Mouse (Mus musculus): ENCODE data around the gene Sec24d. TPM values are rescaled to one million over a fixed set of nuclear protein-coding genes. Genes with fewer than 3 reads are reported as not detected.

The Sec24d gene
- polyA plus RNA-seq, 1 experiment from 2014 or later, result 51.4 TPM

DNA sequence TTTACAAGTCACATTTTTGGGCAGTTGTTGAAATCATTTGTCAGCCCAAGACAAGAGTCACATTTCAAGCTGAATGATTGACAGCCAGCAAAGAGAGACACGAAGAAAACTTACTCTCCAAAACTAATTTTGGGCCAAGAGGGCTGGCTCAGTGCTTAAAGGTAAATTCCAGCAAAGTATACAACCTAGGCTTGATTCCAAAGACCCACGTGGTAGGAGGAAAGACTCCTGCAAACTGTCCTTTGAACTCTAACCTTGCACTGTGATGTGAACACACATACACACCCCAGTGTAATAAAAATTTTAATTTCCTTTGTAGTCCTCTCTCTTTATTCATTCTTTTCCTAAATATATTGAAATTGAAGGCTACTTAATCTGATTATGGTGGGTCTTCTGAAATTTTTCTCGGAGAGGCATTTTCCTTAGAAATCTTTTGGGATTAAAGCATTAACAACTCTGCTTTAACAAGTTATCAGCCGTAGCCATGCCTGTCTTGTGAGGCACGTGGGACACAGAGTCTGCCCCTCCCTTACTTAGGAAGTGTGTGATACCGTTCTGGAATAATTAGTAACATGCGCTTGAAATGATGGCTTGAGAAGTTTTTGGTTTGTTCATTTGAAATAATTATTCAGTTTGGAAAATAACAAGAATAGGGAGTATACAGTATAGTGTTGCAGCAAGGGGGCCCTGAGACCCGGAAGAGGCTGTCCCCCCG is 21.8 kb downstream of the Sec24d start:
- Histone ChIP-seq H3K27ac (no peak overlapping the region), H3K4me1 (replicated peaks; ENCODE audit: insufficient read depth, low read length) (no peaks in the 10 kb centered on the region), H3K27me3 (ENCODE audit: insufficient read depth, low read length) (no peaks in the 10 kb centered on the region), H3K9me3 (replicated peaks; ENCODE audit: low read length) (no peaks in the 10 kb centered on the region), H3K36me3 (ENCODE audit: insufficient read depth, low read length) (peaks cover 18% of the 10 kb centered on the region), H3K9ac (ENCODE audit: low read depth, low read length) (no peak overlapping the region), H3K4me2 (ENCODE audit: low read length) (no peak overlapping the region), H3K4me3 (replicated peaks; ENCODE audit: low read depth, low read length) (no peak overlapping the region)
- TF ChIP-seq CTCF (IDR thresholded peaks at IDR 0.05; ENCODE audit: low read depth), result no peak
- 39% methylated on average over 9 of the region's 9 CpGs for WGBS
- no peak for DNase-seq (ENCODE audit: low spot score)
- ATAC-seq (replicated peaks; ENCODE audit: low FRiP score, low read depth), result no peak

DNA sequence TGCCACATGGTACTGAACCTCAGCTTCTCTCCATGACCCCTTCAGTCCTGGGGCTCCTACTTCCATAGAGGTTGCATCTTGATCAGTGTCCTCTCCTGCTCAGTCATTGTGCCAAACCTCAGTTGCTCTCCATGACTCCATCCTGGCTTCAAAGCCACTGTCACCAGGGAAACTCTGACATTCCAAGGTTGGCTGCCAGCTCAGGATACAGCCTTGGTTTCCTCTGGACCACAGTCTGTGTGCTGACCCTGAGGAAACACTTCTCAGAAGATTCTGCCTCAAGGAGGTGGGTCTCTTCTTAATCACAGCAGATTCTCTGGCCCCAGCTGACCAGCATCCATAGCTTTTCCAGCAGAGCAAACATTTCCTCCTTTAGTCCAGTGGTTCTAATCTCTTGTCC is 24.4 kb downstream of the Sec24d start:
- DNase-seq (ENCODE audit: low spot score) (no peak), ATAC-seq (replicated peaks; ENCODE audit: low FRiP score, low read depth) (no peak)
- Histone ChIP-seq H3K4me3 (replicated peaks; ENCODE audit: low read depth, low read length) (no peak overlapping the region), H3K9ac (ENCODE audit: low read depth, low read length) (no peak overlapping the region), H3K27me3 (ENCODE audit: insufficient read depth, low read length) (no peaks in the 10 kb centered on the region), H3K4me2 (ENCODE audit: low read length) (no peak overlapping the region), H3K27ac (no peak overlapping the region), H3K9me3 (replicated peaks; ENCODE audit: low read length) (no peaks in the 10 kb centered on the region), H3K36me3 (ENCODE audit: insufficient read depth, low read length) (peaks cover 32% of the 10 kb centered on the region), H3K4me1 (replicated peaks; ENCODE audit: insufficient read depth, low read length) (no peaks in the 10 kb centered on the region)
- no peak for TF ChIP-seq CTCF (IDR thresholded peaks at IDR 0.05; ENCODE audit: low read depth)

- no peaks in the 10 kb centered on the region for H3K4me1 ChIP-seq (replicated peaks; ENCODE audit: insufficient read depth, low read length)
- no peak for ATAC-seq (replicated peaks; ENCODE audit: low FRiP score, low read depth)
- no peak for TF ChIP-seq CTCF (IDR thresholded peaks at IDR 0.05; ENCODE audit: low read depth)
- H3K4me3 ChIP-seq (replicated peaks; ENCODE audit: low read depth, low read length), result no peak overlapping the region
- H3K27ac ChIP-seq, result no peak overlapping the region
- no peaks in the 10 kb centered on the region for H3K9me3 ChIP-seq (replicated peaks; ENCODE audit: low read length)
- no peak overlapping the region for H3K9ac ChIP-seq (ENCODE audit: low read depth, low read length)
- 77% methylated on average over 11 of the region's 11 CpGs for WGBS
- H3K36me3 ChIP-seq (ENCODE audit: insufficient read depth, low read length), result peaks cover 57% of the 10 kb centered on the region
- no peak for DNase-seq (ENCODE audit: low spot score)
- no peak overlapping the region for H3K4me2 ChIP-seq (ENCODE audit: low read length)
- no peaks in the 10 kb centered on the region for H3K27me3 ChIP-seq (ENCODE audit: insufficient read depth, low read length)
These were observed 29.4 kb downstream of the Sec24d start for GRCm38 (mm10) chr3:123296654-123297053.

DNA sequence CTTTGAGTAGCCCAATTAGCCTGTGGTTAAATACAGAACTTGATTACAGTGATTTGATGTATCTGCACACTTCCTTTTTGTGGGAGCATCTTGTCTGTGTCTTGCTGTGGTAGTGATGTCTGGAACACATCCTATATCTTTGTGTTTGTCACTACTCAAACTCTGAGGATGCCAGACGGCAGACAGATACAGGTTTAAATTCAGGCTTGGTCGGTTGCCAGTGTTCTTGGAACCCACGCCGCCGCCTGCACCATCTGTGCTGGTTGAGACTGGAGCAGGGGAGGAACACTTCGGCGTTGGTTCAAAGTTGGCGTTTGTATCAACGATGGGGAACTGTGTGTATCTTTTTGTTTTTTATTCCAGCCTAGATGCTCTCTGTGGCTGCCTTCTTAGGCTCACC is 31.0 kb downstream of the Sec24d start:
- no peak overlapping the region for H3K4me2 ChIP-seq (ENCODE audit: low read length)
- H3K4me3 ChIP-seq (replicated peaks; ENCODE audit: low read depth, low read length), result no peak overlapping the region
- H3K4me1 ChIP-seq (replicated peaks; ENCODE audit: insufficient read depth, low read length), result no peaks in the 10 kb centered on the region
- ATAC-seq (replicated peaks; ENCODE audit: low FRiP score, low read depth), result no peak
- peaks cover 50% of the 10 kb centered on the region for H3K36me3 ChIP-seq (ENCODE audit: insufficient read depth, low read length)
- no peak overlapping the region for H3K9ac ChIP-seq (ENCODE audit: low read depth, low read length)
- H3K9me3 ChIP-seq (replicated peaks; ENCODE audit: low read length), result no peaks in the 10 kb centered on the region
- no peak for TF ChIP-seq CTCF (IDR thresholded peaks at IDR 0.05; ENCODE audit: low read depth)
- 89% methylated on average over 9 of the region's 9 CpGs for WGBS
- no peaks in the 10 kb centered on the region for H3K27me3 ChIP-seq (ENCODE audit: insufficient read depth, low read length)
- no peak overlapping the region for H3K27ac ChIP-seq
- no peak for DNase-seq (ENCODE audit: low spot score)

DNA sequence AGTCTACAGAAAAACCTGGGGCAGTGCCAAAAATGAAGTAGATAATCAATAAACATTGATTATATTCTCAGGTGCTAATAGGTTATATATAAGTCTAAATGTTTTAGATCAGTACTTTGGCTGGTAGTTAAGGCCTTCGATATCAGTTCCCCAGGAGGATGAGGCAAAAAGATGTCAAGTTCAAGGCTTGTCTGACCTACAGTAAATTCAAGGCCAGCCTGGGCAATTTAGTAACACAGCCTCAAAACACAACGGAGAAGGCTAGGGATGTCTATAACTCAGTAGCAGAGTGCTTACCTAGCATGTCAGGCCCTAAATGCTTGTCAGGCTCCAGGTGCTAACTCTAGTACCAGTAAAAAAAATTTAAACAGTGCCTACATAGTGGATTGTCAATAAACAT is 34.3 kb downstream of the Sec24d start:
- 94% methylated on average over 2 of the region's 2 CpGs for WGBS
- peaks cover 41% of the 10 kb centered on the region for H3K36me3 ChIP-seq (ENCODE audit: insufficient read depth, low read length)
- H3K27me3 ChIP-seq (ENCODE audit: insufficient read depth, low read length), result no peaks in the 10 kb centered on the region
- no peak overlapping the region for H3K4me3 ChIP-seq (replicated peaks; ENCODE audit: low read depth, low read length)
- H3K9ac ChIP-seq (ENCODE audit: low read depth, low read length), result no peak overlapping the region
- TF ChIP-seq CTCF (IDR thresholded peaks at IDR 0.05; ENCODE audit: low read depth), result no peak
- ATAC-seq (replicated peaks; ENCODE audit: low FRiP score, low read depth), result no peak
- DNase-seq (ENCODE audit: low spot score), result no peak
- H3K4me2 ChIP-seq (ENCODE audit: low read length), result no peak overlapping the region
- H3K9me3 ChIP-seq (replicated peaks; ENCODE audit: low read length), result no peaks in the 10 kb centered on the region
- H3K27ac ChIP-seq, result no peak overlapping the region
- H3K4me1 ChIP-seq (replicated peaks; ENCODE audit: insufficient read depth, low read length), result no peaks in the 10 kb centered on the region

DNA sequence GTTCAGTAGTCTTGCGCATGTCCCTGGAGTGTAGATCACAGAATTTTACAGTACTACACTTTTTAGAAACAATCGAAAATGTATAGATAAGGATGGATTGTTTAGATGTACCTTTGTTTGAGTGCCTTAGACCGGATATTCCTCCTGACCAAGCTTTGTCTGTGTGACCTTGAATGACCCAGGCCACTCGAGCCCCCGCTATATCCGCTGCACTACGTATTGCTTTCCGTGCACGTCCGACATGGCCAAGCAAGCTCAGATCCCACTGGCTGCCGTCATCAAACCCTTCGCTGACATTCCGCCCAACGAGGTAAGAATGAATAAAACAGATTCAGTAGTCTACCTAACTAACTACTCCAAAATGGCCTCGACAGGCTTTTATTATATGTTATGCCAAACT is 38.4 kb downstream of the Sec24d start:
- DNase-seq (ENCODE audit: low spot score), result no peak
- H3K4me3 ChIP-seq (replicated peaks; ENCODE audit: low read depth, low read length), result no peak overlapping the region
- H3K9me3 ChIP-seq (replicated peaks; ENCODE audit: low read length), result no peaks in the 10 kb centered on the region
- no peak for ATAC-seq (replicated peaks; ENCODE audit: low FRiP score, low read depth)
- H3K36me3 ChIP-seq (ENCODE audit: insufficient read depth, low read length), result peaks cover 19% of the 10 kb centered on the region
- WGBS, result 94% methylated on average over 15 of the region's 15 CpGs
- H3K27me3 ChIP-seq (ENCODE audit: insufficient read depth, low read length), result no peaks in the 10 kb centered on the region
- H3K4me2 ChIP-seq (ENCODE audit: low read length), result no peak overlapping the region
- no peak overlapping the region for H3K9ac ChIP-seq (ENCODE audit: low read depth, low read length)
- no peak overlapping the region for H3K27ac ChIP-seq
- no peak for TF ChIP-seq CTCF (IDR thresholded peaks at IDR 0.05; ENCODE audit: low read depth)
- H3K4me1 ChIP-seq (replicated peaks; ENCODE audit: insufficient read depth, low read length), result no peaks in the 10 kb centered on the region

DNA sequence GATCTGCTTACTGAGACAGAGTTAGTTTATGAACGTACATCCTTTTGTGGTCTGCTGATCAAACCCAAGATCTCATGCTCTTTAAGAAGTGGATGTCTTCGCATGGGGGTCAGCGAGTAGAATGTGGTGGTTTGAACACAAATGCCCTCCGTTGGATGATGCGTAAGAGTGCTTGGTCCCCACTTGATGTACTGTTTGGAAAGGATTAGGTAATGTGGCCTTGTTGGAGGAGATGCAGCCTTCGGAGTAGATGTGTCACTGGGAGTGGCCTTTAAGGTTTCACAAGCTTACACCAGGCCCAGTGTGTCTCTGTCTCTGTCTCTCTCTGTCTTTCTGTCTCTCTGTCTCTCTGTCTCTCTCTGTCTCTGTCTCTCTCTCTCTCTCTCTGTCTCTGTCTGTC is 40.2 kb downstream of the Sec24d start:
- Histone ChIP-seq H3K4me2 (ENCODE audit: low read length) (no peak overlapping the region), H3K36me3 (ENCODE audit: insufficient read depth, low read length) (peaks cover 10% of the 10 kb centered on the region; the same call in 1 of the 2 replicates), H3K27me3 (ENCODE audit: insufficient read depth, low read length) (no peaks in the 10 kb centered on the region), H3K27ac (no peak overlapping the region), H3K9ac (ENCODE audit: low read depth, low read length) (no peak overlapping the region), H3K9me3 (replicated peaks; ENCODE audit: low read length) (no peaks in the 10 kb centered on the region), H3K4me3 (replicated peaks; ENCODE audit: low read depth, low read length) (no peak overlapping the region), H3K4me1 (replicated peaks; ENCODE audit: insufficient read depth, low read length) (no peaks in the 10 kb centered on the region)
- TF ChIP-seq CTCF (IDR thresholded peaks at IDR 0.05; ENCODE audit: low read depth), result no peak
- no peak for ATAC-seq (replicated peaks; ENCODE audit: low FRiP score, low read depth)
- DNase-seq (ENCODE audit: low spot score), result no peak
- WGBS, result 94% methylated on average over 6 of the region's 6 CpGs

Measured in kidney, postnatal 0 days (tissue).